Mouse (Mus musculus) kidney, postnatal 0 days (tissue): ENCODE measurements around the gene Usf1. TPM values are rescaled to one million over a fixed set of nuclear protein-coding genes. Genes with fewer than 3 reads are reported as not detected.
A peak's percentile ranks its signal among the peaks of the same experiment; 100 is the strongest.

Source experiments
- ATAC-seq: fragments of 200-750 bp; cut with Nextera tagmentation; replicated peaks from 2 replicates; pipeline ENCODE4 v1.8.0; 2017; ENCODE audit warnings: low read depth, moderate number of reproducible peaks, moderate TSS enrichment, moderate library complexity; ENCODE audit not compliant: low FRiP score
- DNase-seq: peaks from one replicate; pipeline ENCODE4 v3.0.0-alpha.2; 2016; ENCODE audit warnings: low spot score
- H3K27ac ChIP-seq: fragments of 300-500 bp; sonication (generic); 2 replicates; pipeline ENCODE4 v1.5.1; 2014; ENCODE audit warnings: mild to moderate bottlenecking
- H3K27me3 ChIP-seq: fragments of 300-500 bp; sonication (generic); 2 replicates; pipeline ENCODE4 v1.6.1; 2014; ENCODE audit warnings: low read length, mixed read lengths; ENCODE audit not compliant: insufficient read depth
- H3K36me3 ChIP-seq: fragments of 300-500 bp; sonication (generic); 2 replicates; pipeline ENCODE4 v1.6.1; 2014; ENCODE audit warnings: low read length, mixed read lengths; ENCODE audit not compliant: insufficient read depth
- H3K4me1 ChIP-seq: fragments of 300-500 bp; sonication (generic); replicated peaks from 2 replicates; pipeline ENCODE4 v1.6.1; 2014; ENCODE audit warnings: antibody characterized with exemption, low read length, mixed read lengths; ENCODE audit not compliant: insufficient read depth
- H3K4me2 ChIP-seq: fragments of 300-500 bp; sonication (generic); 2 replicates; pipeline ENCODE4 v1.6.1; 2014; ENCODE audit warnings: mild to moderate bottlenecking, low read length, moderate library complexity, mixed read lengths
- H3K4me3 ChIP-seq: fragments of 300-500 bp; sonication (generic); replicated peaks from 2 replicates; pipeline ENCODE4 v1.5.1; 2014; ENCODE audit warnings: low read depth, low read length
- H3K9ac ChIP-seq: fragments of 300-500 bp; sonication (generic); 2 replicates; pipeline ENCODE4 v1.6.1; 2014; ENCODE audit warnings: low read depth, low read length
- H3K9me3 ChIP-seq: fragments of 300-500 bp; sonication (generic); replicated peaks from 2 replicates; pipeline ENCODE4 v1.6.1; 2016; ENCODE audit warnings: low read length, inconsistent platforms, mixed read lengths
- CTCF ChIP-seq: IDR thresholded peaks from 2 replicates; pipeline ENCODE4 v1.5.1; 2016; ENCODE audit warnings: antibody characterized with exemption, low read depth, mild to moderate bottlenecking, moderate library complexity
- WGBS: fragments of 180-500 bp; shearing (Covaris S2); extraction: QIAGEN DNeasy Blood & Tissue Kit; methylation state at CpG from one replicate; pipeline ENCODE4 v1.1.7; 2014; 5-methylcytosine and 5-hydroxymethylcytosine counted together
- polyA plus RNA-seq: library from polyadenylated mRNA; unstranded; fragments of >200 nt; fragmentation: Nextera tagmentation; extraction: Ambion mirVana; gene quantifications from 2 replicates; pipeline ENCODE4 v1.2.1, GENCODE M21; 2015

The Usf1 gene
- 64.0 and 73.0 TPM in 2 replicates for polyA plus RNA-seq

- ATAC-seq (peak; percentile 96), DNase-seq (peak; percentile 98)
- Histone ChIP-seq H3K4me2 (peak within 1 kb of the TSS; percentile 77), H3K27me3 (no peaks in the 10 kb centered on the region), H3K36me3 (peaks cover 7% of the 10 kb centered on the region), H3K4me3 (peak within 1 kb of the TSS; percentile 88), H3K4me1 (no peaks in the 10 kb centered on the region), H3K9ac (peak within 1 kb of the TSS; percentile 97), H3K9me3 (no peaks in the 10 kb centered on the region), H3K27ac (peak within 1 kb of the TSS; percentile 90)
- WGBS = under 1% methylated on average over 36 of the region's 36 CpGs
- peak; percentile 17; the same call in 1 of the 2 replicates for TF ChIP-seq CTCF
Measured at GRCm38 (mm10) chr1:171410947-171411484, at the start of gene Usf1. Gene Usf1 (plus strand): TSS chr1:171411313.

GRCm38 (mm10) chr1:171365934-171366333 lies 45.2 kb upstream of the Usf1 start:
- H3K4me1 ChIP-seq = 0 out of 2 replicates have a peak, but pooled peaks cover 4% of the 10 kb centered on the region
- no peaks in the 10 kb centered on the region for H3K9me3 ChIP-seq
- H3K27me3 ChIP-seq = no peaks in the 10 kb centered on the region
- 63% methylated on average over 7 of the region's 7 CpGs for WGBS
- no peak overlapping the region for H3K4me2 ChIP-seq
- no peaks in the 10 kb centered on the region for H3K36me3 ChIP-seq
- no peak for TF ChIP-seq CTCF
- H3K27ac ChIP-seq = no peak overlapping the region
- no peak for DNase-seq
- ATAC-seq = no peak
- H3K4me3 ChIP-seq = no peak overlapping the region
- H3K9ac ChIP-seq = no peak overlapping the region

- Histone ChIP-seq H3K4me2 (peak within 1 kb of the TSS; percentile 7; the same call in 1 of the 2 replicates), H3K27ac (peak within 1 kb of the TSS; percentile 57), H3K27me3 (no peaks in the 10 kb centered on the region), H3K9me3 (no peaks in the 10 kb centered on the region), H3K4me1 (peaks cover 4% of the 10 kb centered on the region; the same call in 1 of the 2 replicates), H3K36me3 (no peaks in the 10 kb centered on the region), H3K9ac (no peak within 1 kb of the TSS), H3K4me3 (no peak within 1 kb of the TSS)
- 36% methylated on average over 20 of the region's 20 CpGs for WGBS
- no peak for TF ChIP-seq CTCF
- DNase-seq (peak; percentile 14), ATAC-seq (peak; percentile 72; the same call in 1 of the 2 replicates)
Measured at GRCm38 (mm10) chr1:171369845-171370556, 41.1 kb upstream of the Usf1 start, which contains the start of gene Nectin4. Gene Nectin4 (plus strand): TSS chr1:171370099.

GRCm38 (mm10) chr1:171372880-171373279 lies 38.2 kb upstream of the Usf1 start:
- WGBS = 58% methylated on average over 3 of the region's 3 CpGs
- H3K4me1 ChIP-seq = peaks cover 4% of the 10 kb centered on the region; the same call in 1 of the 2 replicates
- H3K9ac ChIP-seq = no peak overlapping the region
- H3K4me2 ChIP-seq = no peak overlapping the region
- no peak for TF ChIP-seq CTCF
- no peak overlapping the region for H3K4me3 ChIP-seq
- no peak overlapping the region for H3K27ac ChIP-seq
- H3K27me3 ChIP-seq = no peaks in the 10 kb centered on the region
- ATAC-seq (no peak), DNase-seq (no peak)
- no peaks in the 10 kb centered on the region for H3K9me3 ChIP-seq
- H3K36me3 ChIP-seq = no peaks in the 10 kb centered on the region

- Histone ChIP-seq H3K4me2 (no peak overlapping the region), H3K4me1 (no peaks in the 10 kb centered on the region; the same call in 1 of the 2 replicates), H3K4me3 (no peak overlapping the region), H3K9me3 (no peaks in the 10 kb centered on the region), H3K36me3 (no peaks in the 10 kb centered on the region), H3K27ac (no peak overlapping the region), H3K9ac (no peak overlapping the region), H3K27me3 (no peaks in the 10 kb centered on the region)
- ATAC-seq (no peak), DNase-seq (no peak)
- no peak for TF ChIP-seq CTCF
- 4% methylated on average over 3 of the region's 4 CpGs for WGBS
Measured at GRCm38 (mm10) chr1:171373946-171374345, 37.2 kb upstream of the Usf1 start.

GRCm38 (mm10) chr1:171375646-171376097 lies 35.4 kb upstream of the Usf1 start:
- H3K9me3 ChIP-seq = no peaks in the 10 kb centered on the region
- no peak overlapping the region for H3K4me3 ChIP-seq
- peaks cover 7% of the 10 kb centered on the region for H3K4me1 ChIP-seq
- H3K27me3 ChIP-seq = peaks cover 3% of the 10 kb centered on the region; the same call in 1 of the 2 replicates
- TF ChIP-seq CTCF = no peak
- H3K36me3 ChIP-seq = no peaks in the 10 kb centered on the region
- H3K9ac ChIP-seq = no peak overlapping the region
- no peak overlapping the region for H3K4me2 ChIP-seq
- no peak overlapping the region for H3K27ac ChIP-seq
- DNase-seq (no peak), ATAC-seq (peak; percentile 30; the same call in 1 of the 2 replicates)
- WGBS = 42% methylated on average over 9 of the region's 9 CpGs
